Mouse (Mus musculus) hindbrain, embryonic 11.5 days (tissue): ENCODE data around the gene Cyp2s1. TPM values are rescaled to one million over a fixed set of nuclear protein-coding genes. Genes with fewer than 3 reads are reported as not detected.

ENCODE experiments used
- ATAC-seq: fragments of 200-750 bp; cut with Nextera tagmentation; 2 replicates; pipeline ENCODE4 v1.8.0; 2017; ENCODE audit warnings: mild to moderate bottlenecking, moderate TSS enrichment, moderate library complexity; ENCODE audit not compliant: low FRiP score
- DNase-seq: peaks from one replicate; pipeline ENCODE4 v3.0.0-alpha.2; 2015; ENCODE audit warnings: low spot score
- H3K27ac ChIP-seq: fragments of 300-500 bp; sonication (generic); 2 replicates; pipeline ENCODE4 v1.5.1; 2014; ENCODE audit warnings: mild to moderate bottlenecking, low read depth, low read length
- H3K27me3 ChIP-seq: fragments of 300-500 bp; sonication (generic); 2 replicates; pipeline ENCODE4 v1.6.1; 2014; ENCODE audit warnings: mild to moderate bottlenecking, low read length, moderate library complexity, mixed read lengths; ENCODE audit not compliant: control insufficient read depth, insufficient read depth
- H3K36me3 ChIP-seq: fragments of 300-500 bp; sonication (generic); 2 replicates; pipeline ENCODE4 v1.6.1; 2014; ENCODE audit warnings: mild to moderate bottlenecking, low read length, moderate library complexity, mixed read lengths; ENCODE audit not compliant: control insufficient read depth, insufficient read depth
- H3K4me1 ChIP-seq: fragments of 300-500 bp; sonication (generic); replicated peaks from 2 replicates; pipeline ENCODE4 v1.6.1; 2014; ENCODE audit warnings: low read length, mixed read lengths; ENCODE audit not compliant: control insufficient read depth, insufficient read depth
- H3K4me2 ChIP-seq: fragments of 300-500 bp; sonication (generic); replicated peaks from 2 replicates; pipeline ENCODE4 v1.6.1; 2014; ENCODE audit warnings: mild to moderate bottlenecking, low read depth, low read length
- H3K4me3 ChIP-seq: fragments of 300-500 bp; sonication (generic); 2 replicates; pipeline ENCODE4 v1.5.1; 2014; ENCODE audit warnings: low read depth, low read length
- H3K9ac ChIP-seq: fragments of 300-500 bp; sonication (generic); 2 replicates; pipeline ENCODE4 v1.6.1; 2014; ENCODE audit warnings: low read depth, low read length
- H3K9me3 ChIP-seq: fragments of 300-500 bp; sonication (generic); 2 replicates; pipeline ENCODE4 v1.6.1; 2016; ENCODE audit warnings: low read length; ENCODE audit not compliant: control insufficient read depth
- WGBS: fragments of 180-500 bp; shearing (Covaris S2); extraction: QIAGEN DNeasy Blood & Tissue Kit; methylation state at CpG from one replicate; pipeline ENCODE4 v1.1.7; 2014; 5-methylcytosine and 5-hydroxymethylcytosine counted together
- polyA plus RNA-seq: library from polyadenylated mRNA; unstranded; fragments of >200 nt; fragmentation: Nextera tagmentation; extraction: Ambion mirVana; gene quantifications from 2 replicates; pipeline ENCODE4 v1.2.1, GENCODE M21; 2014

Gene Cyp2s1
- polyA plus RNA-seq, 1 experiment from 2014 or later = 0.69 TPM

GRCm38 (mm10) chr7:25788220-25789128 is 28.2 kb downstream of the Cyp2s1 start, which contains the start of gene Axl:
TSS of gene Axl (minus strand) at chr7:25788705.
- ATAC-seq (peak; percentile 83), DNase-seq (peak; percentile 71)
- Histone ChIP-seq H3K36me3 (no peaks in the 10 kb centered on the region), H3K9ac (peak within 1 kb of the TSS; percentile 53), H3K9me3 (no peaks in the 10 kb centered on the region), H3K4me2 (peak within 1 kb of the TSS; percentile 85), H3K27me3 (0 out of 2 replicates have a peak, but pooled peaks cover 2% of the 10 kb centered on the region), H3K27ac (0 out of 2 replicates have a peak within 1 kb of the TSS, but pooled peaks have one; percentile 17), H3K4me1 (peaks cover 11% of the 10 kb centered on the region), H3K4me3 (peak within 1 kb of the TSS; percentile 42)
- under 1% methylated on average over 24 of the region's 30 CpGs for WGBS

GRCm38 (mm10) chr7:25787456-25788219 is 29.1 kb downstream of the Cyp2s1 start:
- H3K9ac ChIP-seq = peak overlapping the region; percentile 53
- H3K36me3 ChIP-seq = no peaks in the 10 kb centered on the region
- H3K4me3 ChIP-seq = peak overlapping the region; percentile 42
- H3K4me1 ChIP-seq = peaks cover 11% of the 10 kb centered on the region
- 0 out of 2 replicates have a peak, but pooled peaks cover 2% of the 10 kb centered on the region for H3K27me3 ChIP-seq
- DNase-seq (peak; percentile 26), ATAC-seq (peak; percentile 36; the same call in 1 of the 2 replicates)
- 0 out of 2 replicates have a peak overlapping the region, but pooled peaks have one; percentile 17 for H3K27ac ChIP-seq
- no peaks in the 10 kb centered on the region for H3K9me3 ChIP-seq
- 25% methylated on average over 9 of the region's 9 CpGs for WGBS
- peak overlapping the region; percentile 85 for H3K4me2 ChIP-seq

- no peaks in the 10 kb centered on the region for H3K9me3 ChIP-seq
- ATAC-seq (no peak), DNase-seq (no peak)
- 0 out of 2 replicates have a peak, but pooled peaks cover 2% of the 10 kb centered on the region for H3K27me3 ChIP-seq
- H3K9ac ChIP-seq = no peak overlapping the region
- no peak overlapping the region for H3K27ac ChIP-seq
- H3K4me2 ChIP-seq = no peak overlapping the region; the same call in 1 of the 2 replicates
- no peak overlapping the region for H3K4me3 ChIP-seq
- 77% methylated on average over 4 of the region's 4 CpGs for WGBS
- peaks cover 11% of the 10 kb centered on the region for H3K4me1 ChIP-seq
- H3K36me3 ChIP-seq = no peaks in the 10 kb centered on the region
Observed at GRCm38 (mm10) chr7:25786974-25787373, 29.7 kb downstream of the Cyp2s1 start.

DNA sequence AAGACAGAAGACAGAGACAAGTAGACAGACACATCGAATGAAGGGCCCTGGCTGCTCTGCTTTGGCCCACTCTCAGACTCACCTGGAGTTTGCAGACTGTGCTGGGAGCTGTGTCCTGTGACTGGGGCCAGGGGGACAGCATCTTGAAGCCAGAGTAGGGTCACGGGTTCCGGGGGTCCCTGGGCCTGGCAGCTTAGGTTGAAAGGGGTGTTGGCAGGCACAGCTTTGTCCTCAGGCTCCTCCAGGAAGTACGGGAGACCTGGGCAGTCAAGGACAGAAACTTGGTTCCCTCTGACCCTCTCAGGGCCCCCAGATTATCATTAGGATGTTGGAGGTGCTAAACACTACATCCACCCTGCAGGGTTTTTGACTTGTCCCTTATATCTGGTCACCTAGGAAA is 31.0 kb downstream of the Cyp2s1 start:
- no peak overlapping the region for H3K27ac ChIP-seq
- ATAC-seq (no peak), DNase-seq (no peak)
- 0 out of 2 replicates have a peak, but pooled peaks cover 2% of the 10 kb centered on the region for H3K27me3 ChIP-seq
- H3K9me3 ChIP-seq = no peaks in the 10 kb centered on the region
- no peaks in the 10 kb centered on the region for H3K36me3 ChIP-seq
- 76% methylated on average over 4 of the region's 4 CpGs for WGBS
- no peak overlapping the region for H3K4me3 ChIP-seq
- H3K4me2 ChIP-seq = no peak overlapping the region
- H3K4me1 ChIP-seq = peaks cover 11% of the 10 kb centered on the region
- H3K9ac ChIP-seq = no peak overlapping the region

DNA sequence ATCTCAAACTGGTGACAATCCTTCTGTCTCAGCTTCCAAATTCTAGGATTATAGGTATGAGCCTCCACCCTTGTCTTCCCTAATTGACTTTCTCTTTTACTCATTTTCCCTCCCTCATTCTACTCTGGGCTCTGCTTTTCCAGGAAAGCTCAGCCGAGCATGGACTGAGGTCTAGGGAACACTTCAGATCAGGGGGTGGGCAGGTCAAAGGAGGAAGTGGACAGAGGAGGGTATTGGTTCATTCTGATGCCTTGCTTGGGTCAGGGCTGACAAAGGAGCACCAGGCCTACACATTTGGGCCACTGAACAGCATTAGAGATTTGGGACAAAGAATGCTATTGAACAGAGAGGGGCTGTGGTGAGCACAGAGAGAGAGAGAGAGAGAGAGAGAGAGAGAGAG is 31.9 kb downstream of the Cyp2s1 start:
- 33% methylated on average over 1 of the region's 1 CpGs for WGBS
- Histone ChIP-seq H3K9me3 (no peaks in the 10 kb centered on the region), H3K36me3 (no peaks in the 10 kb centered on the region), H3K9ac (no peak overlapping the region), H3K4me2 (no peak overlapping the region), H3K27ac (no peak overlapping the region), H3K27me3 (0 out of 2 replicates have a peak, but pooled peaks cover 2% of the 10 kb centered on the region), H3K4me1 (peaks cover 11% of the 10 kb centered on the region), H3K4me3 (no peak overlapping the region)
- ATAC-seq (no peak), DNase-seq (no peak)

- 80% methylated on average over 8 of the region's 8 CpGs for WGBS
Observed at GRCm38 (mm10) chr7:25783746-25784145, 33.0 kb downstream of the Cyp2s1 start.

GRCm38 (mm10) chr7:25782744-25783143 is 34.0 kb downstream of the Cyp2s1 start:
- Histone ChIP-seq H3K4me3 (no peak overlapping the region), H3K27ac (no peak overlapping the region), H3K4me1 (peaks cover 5% of the 10 kb centered on the region), H3K9me3 (no peaks in the 10 kb centered on the region), H3K27me3 (0 out of 2 replicates have a peak, but pooled peaks cover 2% of the 10 kb centered on the region), H3K4me2 (no peak overlapping the region), H3K9ac (no peak overlapping the region), H3K36me3 (no peaks in the 10 kb centered on the region)
- WGBS = 79% methylated on average over 6 of the region's 6 CpGs
- DNase-seq (no peak), ATAC-seq (no peak)

More at GRCm38 (mm10) chr7:25783746-25784145, 33.0 kb downstream of the Cyp2s1 start:
- H3K4me1 ChIP-seq = peaks cover 11% of the 10 kb centered on the region
- ATAC-seq (no peak), DNase-seq (no peak)
- H3K4me3 ChIP-seq = no peak overlapping the region
- H3K27me3 ChIP-seq = 0 out of 2 replicates have a peak, but pooled peaks cover 2% of the 10 kb centered on the region
- H3K36me3 ChIP-seq = no peaks in the 10 kb centered on the region
- H3K9ac ChIP-seq = no peak overlapping the region
- no peak overlapping the region for H3K4me2 ChIP-seq
- no peaks in the 10 kb centered on the region for H3K9me3 ChIP-seq
- no peak overlapping the region for H3K27ac ChIP-seq

- Histone ChIP-seq H3K27ac (no peak overlapping the region), H3K4me1 (no peaks in the 10 kb centered on the region), H3K27me3 (no peaks in the 10 kb centered on the region), H3K4me3 (peak overlapping the region; percentile 22), H3K9me3 (no peaks in the 10 kb centered on the region), H3K9ac (peak overlapping the region; percentile 50), H3K4me2 (peak overlapping the region; percentile 48), H3K36me3 (no peaks in the 10 kb centered on the region)
- DNase-seq (peak; percentile 24), ATAC-seq (peak; percentile 61)
- 52% methylated on average over 11 of the region's 11 CpGs for WGBS
Observed at GRCm38 (mm10) chr7:25781937-25782610, 34.6 kb downstream of the Cyp2s1 start.
